Mouse (Mus musculus) midbrain, embryonic 12.5 days (tissue): ENCODE data around the gene Stat6. TPM values are rescaled to one million over a fixed set of nuclear protein-coding genes. Genes with fewer than 3 reads are reported as not detected.

Source experiments
- polyA plus RNA-seq: library from polyadenylated mRNA; unstranded; fragments of >200 nt; fragmentation: Nextera tagmentation; extraction: Ambion mirVana; gene quantifications from 2 replicates; pipeline ENCODE4 v1.2.1, GENCODE M21; 2016

Gene Stat6
- polyA plus RNA-seq, 1 experiment from 2014 or later, result 9.0 TPM

Other genes starting within 250 kb of the Stat6 start
- 0.89 and 1.6 TPM in 2 replicates for gene Stac3, start 141.3 kb upstream of the Stat6 start, polyA plus RNA-seq
- gene Ndufa4l2, start 128.0 kb upstream of the Stat6 start, polyA plus RNA-seq, result 7.0 and 7.6 TPM in 2 replicates
- 75.1 and 77.8 TPM in 2 replicates for gene Shmt2, start 120.5 kb upstream of the Stat6 start, polyA plus RNA-seq
- gene Nxph4, start 108.4 kb upstream of the Stat6 start, polyA plus RNA-seq, result 55.9 and 58.2 TPM in 2 replicates
- gene Lrp1, start 21.8 kb upstream of the Stat6 start, polyA plus RNA-seq, result 94.0 and 98.1 TPM in 2 replicates
- 10.0 and 10.3 TPM in 2 replicates for gene Nemp1, start 23.9 kb downstream of the Stat6 start, polyA plus RNA-seq
- 3.7 and 4.5 TPM in 2 replicates for gene Nab2, start 25.6 kb downstream of the Stat6 start, polyA plus RNA-seq
- 0.47 and 0.71 TPM in 2 replicates for gene Myo1a, start 62.2 kb downstream of the Stat6 start, polyA plus RNA-seq
- gene Tac2, start 81.5 kb downstream of the Stat6 start, polyA plus RNA-seq, result not detected in 2 replicates
- 6.1 and 6.2 TPM in 2 replicates for gene Zbtb39, start 96.6 kb downstream of the Stat6 start, polyA plus RNA-seq
- gene Gpr182, start 108.7 kb downstream of the Stat6 start, polyA plus RNA-seq, result 0.41 and 0.46 TPM in 2 replicates
- 0.06 TPM in 1 of 2 replicates, not detected in the other for gene Rdh1, start 116.7 kb downstream of the Stat6 start, polyA plus RNA-seq
- 0.09 TPM in 1 of 2 replicates, not detected in the other for gene Rdh16f1, start 116.8 kb downstream of the Stat6 start, polyA plus RNA-seq
- 0.16 TPM in 1 of 2 replicates, not detected in the other for gene Rdh9, start 133.4 kb downstream of the Stat6 start, polyA plus RNA-seq
- gene Rdh16, start 158.2 kb downstream of the Stat6 start, polyA plus RNA-seq, result not detected in 2 replicates
- gene Rdh19, start 206.9 kb downstream of the Stat6 start, polyA plus RNA-seq, result not detected in 2 replicates
- not detected in 2 replicates for gene Rdh16f2, start 223.5 kb downstream of the Stat6 start, polyA plus RNA-seq
- not detected in 2 replicates for gene Rdh7, start 245.8 kb downstream of the Stat6 start, polyA plus RNA-seq